Mouse (Mus musculus): ENCODE measurements at regions not wholly inside any gene's neighbourhood (a gene's known extent, or its start where the extent isn't known, plus 50 kb on each side); places are given as distances from the start of the nearest gene placed in this dataset.

DNA sequence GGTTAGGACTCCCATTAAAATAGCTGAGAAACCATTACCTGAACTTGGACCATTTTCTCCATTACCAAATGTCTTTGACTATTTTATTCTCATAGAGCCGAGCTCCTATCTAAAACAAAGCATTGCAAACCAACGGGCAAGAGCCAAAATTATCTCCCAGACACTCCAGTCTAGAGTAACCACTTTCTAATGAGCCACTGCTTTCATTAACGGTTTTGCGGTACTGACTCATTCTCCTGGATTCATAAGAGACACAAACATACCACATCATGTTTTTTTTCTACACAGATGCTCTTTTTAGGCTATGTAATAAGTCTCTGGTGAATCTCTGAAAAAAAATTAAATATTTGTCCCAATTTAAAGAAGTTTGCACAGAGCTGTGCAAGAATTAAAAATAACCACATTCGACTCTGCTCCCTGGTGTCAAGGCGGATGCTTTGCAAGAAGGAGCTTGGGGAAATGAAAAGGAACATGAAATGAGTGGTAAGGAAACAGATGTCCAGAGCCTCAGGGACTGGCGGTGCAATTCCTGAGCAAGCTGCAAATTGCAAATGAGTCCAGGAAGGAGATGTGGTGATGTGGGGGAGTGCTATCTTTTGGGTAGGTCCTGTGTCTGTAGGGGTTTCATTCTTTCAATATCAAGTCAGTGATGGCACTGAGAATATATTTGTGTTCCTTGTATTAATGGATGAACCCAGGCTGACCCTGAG, 143.8 kb upstream of the Phactr1 start:
- Histone ChIP-seq H3K36me3 (ENCODE audit: control insufficient read depth, insufficient read depth, low read length) (no peaks in the 10 kb centered on the region), H3K27me3 (replicated peaks; ENCODE audit: control insufficient read depth, insufficient read depth, low read length) (no peaks in the 10 kb centered on the region), H3K27ac (ENCODE audit: low read depth, low read length) (no peak overlapping the region), H3K9me3 (ENCODE audit: control insufficient read depth, low read length) (0 out of 2 replicates have a peak, but pooled peaks cover 2% of the 10 kb centered on the region), H3K4me3 (ENCODE audit: low read length) (no peak overlapping the region), H3K9ac (ENCODE audit: low read depth, low read length) (no peak overlapping the region), H3K4me2 (ENCODE audit: low read length) (no peak overlapping the region), H3K4me1 (ENCODE audit: control insufficient read depth, insufficient read depth, low read depth, low read length) (no peaks in the 10 kb centered on the region)
- WGBS = 73% methylated on average over 7 of the region's 7 CpGs
- ATAC-seq = no peak

DNA sequence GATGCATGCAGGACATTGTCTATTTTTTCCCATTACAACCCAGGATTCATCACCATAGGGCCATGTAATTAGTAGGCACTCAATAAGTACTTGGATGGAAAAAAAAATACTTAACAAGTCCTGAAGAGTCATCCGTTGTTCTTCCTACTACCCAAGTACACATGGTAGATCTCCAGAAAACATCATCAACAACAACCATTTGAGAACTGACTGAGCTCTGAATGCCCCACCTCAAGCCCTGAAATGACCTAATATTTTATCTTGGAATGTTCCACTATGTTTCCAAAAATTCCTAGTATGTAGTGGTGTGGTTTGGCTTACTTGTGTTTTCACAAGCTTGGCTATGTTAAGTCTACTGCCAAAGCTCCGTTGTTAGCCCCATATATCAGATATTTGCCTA, 142.4 kb upstream of the Phactr1 start:
- Histone ChIP-seq H3K4me1 (ENCODE audit: control insufficient read depth, insufficient read depth, low read depth, low read length) (no peaks in the 10 kb centered on the region), H3K27ac (ENCODE audit: low read depth, low read length) (no peak overlapping the region), H3K9ac (ENCODE audit: low read depth, low read length) (no peak overlapping the region), H3K9me3 (ENCODE audit: control insufficient read depth, low read length) (0 out of 2 replicates have a peak, but pooled peaks cover 2% of the 10 kb centered on the region), H3K27me3 (replicated peaks; ENCODE audit: control insufficient read depth, insufficient read depth, low read length) (no peaks in the 10 kb centered on the region), H3K4me2 (ENCODE audit: low read length) (no peak overlapping the region), H3K4me3 (ENCODE audit: low read length) (no peak overlapping the region), H3K36me3 (ENCODE audit: control insufficient read depth, insufficient read depth, low read length) (no peaks in the 10 kb centered on the region)
- ATAC-seq = no peak
- 91% methylated on average over 2 of the region's 2 CpGs for WGBS

DNA sequence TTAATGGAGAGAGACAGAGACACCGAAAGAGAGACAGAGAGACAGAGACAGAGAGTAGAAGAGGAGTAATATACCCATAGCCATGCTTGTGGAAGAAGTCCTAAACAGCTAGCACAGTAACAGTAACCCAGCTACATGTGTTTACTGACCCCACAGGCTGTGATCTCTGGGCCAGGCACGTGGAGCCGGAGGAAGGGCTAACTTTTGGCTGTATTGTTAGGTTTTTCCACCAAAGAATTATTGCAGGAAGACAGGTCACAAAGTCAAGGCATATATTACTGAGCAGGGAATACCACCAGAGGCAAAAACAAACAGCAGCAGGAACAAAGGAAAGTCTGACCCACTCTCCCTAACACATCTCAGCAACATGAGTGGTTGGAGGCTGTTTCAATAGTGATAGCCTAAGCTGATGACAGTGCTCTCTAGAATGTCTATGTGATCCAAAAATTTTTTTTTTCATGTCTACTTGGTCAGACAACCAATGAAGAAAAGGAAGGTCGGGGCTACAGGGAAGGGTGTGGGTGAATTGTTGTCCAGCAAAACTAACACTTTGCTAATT, 135.8 kb upstream of the Phactr1 start:
- H3K36me3 ChIP-seq (ENCODE audit: control insufficient read depth, insufficient read depth, low read length) = no peaks in the 10 kb centered on the region
- no peak for ATAC-seq
- no peak overlapping the region for H3K9ac ChIP-seq (ENCODE audit: low read depth, low read length)
- no peaks in the 10 kb centered on the region for H3K27me3 ChIP-seq (replicated peaks; ENCODE audit: control insufficient read depth, insufficient read depth, low read length)
- no peak overlapping the region for H3K27ac ChIP-seq (ENCODE audit: low read depth, low read length)
- no peak overlapping the region for H3K4me3 ChIP-seq (ENCODE audit: low read length)
- no peak overlapping the region for H3K4me2 ChIP-seq (ENCODE audit: low read length)
- no peaks in the 10 kb centered on the region for H3K4me1 ChIP-seq (ENCODE audit: control insufficient read depth, insufficient read depth, low read depth, low read length)
- 78% methylated on average over 4 of the region's 4 CpGs for WGBS
- 0 out of 2 replicates have a peak, but pooled peaks cover 2% of the 10 kb centered on the region for H3K9me3 ChIP-seq (ENCODE audit: control insufficient read depth, low read length)

DNA sequence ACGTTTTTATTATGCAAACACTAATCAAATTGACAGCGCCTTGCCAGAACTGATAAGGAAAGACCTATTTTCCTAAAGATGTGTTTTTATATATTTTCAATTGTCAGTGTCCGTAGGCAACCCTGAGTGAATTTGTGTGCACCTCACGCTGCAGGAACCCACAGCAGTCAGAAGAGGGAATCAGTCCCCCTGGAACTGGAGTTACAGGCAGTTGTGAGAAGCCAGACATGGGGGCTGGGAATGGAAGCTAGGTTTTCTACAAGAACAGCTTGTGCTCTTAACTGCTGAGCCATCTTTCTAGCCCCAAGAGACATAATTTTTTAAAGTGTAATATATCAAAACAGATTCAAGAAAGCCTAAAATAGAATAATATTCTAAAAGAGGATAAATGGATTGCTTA, 134.0 kb upstream of the Phactr1 start:
- Histone ChIP-seq H3K4me1 (ENCODE audit: control insufficient read depth, insufficient read depth, low read depth, low read length) (no peaks in the 10 kb centered on the region), H3K27ac (ENCODE audit: low read depth, low read length) (no peak overlapping the region), H3K4me3 (ENCODE audit: low read length) (no peak overlapping the region), H3K36me3 (ENCODE audit: control insufficient read depth, insufficient read depth, low read length) (no peaks in the 10 kb centered on the region), H3K9ac (ENCODE audit: low read depth, low read length) (no peak overlapping the region), H3K9me3 (ENCODE audit: control insufficient read depth, low read length) (no peaks in the 10 kb centered on the region), H3K4me2 (ENCODE audit: low read length) (no peak overlapping the region), H3K27me3 (replicated peaks; ENCODE audit: control insufficient read depth, insufficient read depth, low read length) (no peaks in the 10 kb centered on the region)
- WGBS = 75% methylated on average over 4 of the region's 4 CpGs
- ATAC-seq = no peak

DNA sequence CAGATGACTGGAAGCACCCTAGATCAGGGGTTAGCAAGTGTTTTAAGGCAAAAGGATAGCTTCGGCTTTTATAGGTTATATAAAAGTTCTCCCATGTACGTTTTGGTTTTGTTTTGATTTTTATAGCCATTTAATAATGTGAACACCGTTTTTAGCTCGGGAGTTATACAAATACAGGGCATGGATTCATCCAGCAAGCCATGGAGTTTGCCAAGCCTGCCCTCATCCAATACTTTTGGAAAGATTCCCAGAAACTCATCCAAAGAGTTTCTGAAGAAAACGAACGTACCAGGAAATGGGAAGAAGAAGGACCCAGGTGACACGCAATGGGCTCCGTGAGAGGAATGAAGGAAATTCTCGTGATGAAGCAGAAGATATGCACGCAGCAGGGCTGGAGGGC, 133.6 kb upstream of the Phactr1 start:
- no peak overlapping the region for H3K27ac ChIP-seq (ENCODE audit: low read depth, low read length)
- no peaks in the 10 kb centered on the region for H3K9me3 ChIP-seq (ENCODE audit: control insufficient read depth, low read length)
- no peak overlapping the region for H3K4me2 ChIP-seq (ENCODE audit: low read length)
- no peaks in the 10 kb centered on the region for H3K27me3 ChIP-seq (replicated peaks; ENCODE audit: control insufficient read depth, insufficient read depth, low read length)
- 78% methylated on average over 10 of the region's 10 CpGs for WGBS
- no peaks in the 10 kb centered on the region for H3K4me1 ChIP-seq (ENCODE audit: control insufficient read depth, insufficient read depth, low read depth, low read length)
- no peak for ATAC-seq
- H3K9ac ChIP-seq (ENCODE audit: low read depth, low read length) = no peak overlapping the region
- no peak overlapping the region for H3K4me3 ChIP-seq (ENCODE audit: low read length)
- H3K36me3 ChIP-seq (ENCODE audit: control insufficient read depth, insufficient read depth, low read length) = no peaks in the 10 kb centered on the region

DNA sequence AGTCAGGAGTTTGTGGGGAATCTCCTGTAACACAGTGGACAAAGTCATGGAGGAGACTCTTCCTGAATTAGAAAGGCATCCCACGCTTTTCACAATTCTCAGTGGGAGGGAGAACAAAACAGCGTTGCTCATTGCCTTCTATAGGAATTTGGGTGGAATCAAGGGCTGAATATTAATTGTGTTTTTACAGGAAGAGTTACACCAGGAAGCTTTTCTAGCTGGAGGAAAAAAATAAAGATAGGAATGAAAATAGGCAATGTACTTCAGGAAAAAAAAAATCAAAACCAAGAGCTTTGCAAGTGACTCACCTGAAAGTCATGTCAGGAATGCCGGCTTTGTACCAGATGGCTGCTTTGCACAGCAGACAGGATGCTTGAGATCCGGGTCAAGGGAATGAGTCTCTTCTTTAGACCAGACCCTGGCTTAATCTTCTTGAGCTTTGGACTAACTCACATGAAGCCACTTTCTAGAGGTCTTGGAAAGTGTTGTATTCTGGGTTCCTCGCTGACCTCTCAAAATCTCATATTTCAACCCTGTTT, 131.3 kb upstream of the Phactr1 start:
- WGBS = 75% methylated on average over 5 of the region's 5 CpGs

DNA sequence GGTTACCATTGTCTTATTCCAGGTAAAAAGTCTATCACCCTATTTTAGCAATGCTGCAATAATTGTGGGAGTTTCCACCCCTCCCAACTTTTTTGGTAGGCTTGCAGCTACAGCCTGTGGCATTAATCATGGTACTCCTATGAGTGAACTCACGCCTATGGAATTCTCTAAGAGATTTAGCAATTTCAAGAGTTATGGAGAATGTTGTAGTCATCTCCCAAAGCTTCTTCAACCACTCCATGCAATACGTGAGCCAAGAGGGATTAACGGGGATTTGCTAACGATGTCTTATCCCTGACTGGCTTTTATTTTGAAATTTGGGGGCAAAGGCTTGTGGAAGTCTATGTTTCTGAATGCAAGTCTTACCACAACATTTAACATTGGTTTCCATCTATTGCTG, 125.5 kb upstream of the Phactr1 start:
- no peaks in the 10 kb centered on the region for H3K27me3 ChIP-seq (replicated peaks; ENCODE audit: control insufficient read depth, insufficient read depth, low read length)
- H3K9me3 ChIP-seq (ENCODE audit: control insufficient read depth, low read length) = no peaks in the 10 kb centered on the region
- whole genome bisulfite sequencing = 92% methylated on average over 4 of the region's 4 CpGs
- H3K27ac ChIP-seq (ENCODE audit: low read depth, low read length) = no peak overlapping the region
- no peak for ATAC-seq
- H3K9ac ChIP-seq (ENCODE audit: low read depth, low read length) = no peak overlapping the region
- no peak overlapping the region for H3K4me2 ChIP-seq (ENCODE audit: low read length)
- H3K36me3 ChIP-seq (ENCODE audit: control insufficient read depth, insufficient read depth, low read length) = no peaks in the 10 kb centered on the region
- no peak overlapping the region for H3K4me3 ChIP-seq (ENCODE audit: low read length)
- no peaks in the 10 kb centered on the region for H3K4me1 ChIP-seq (ENCODE audit: control insufficient read depth, insufficient read depth, low read depth, low read length)

More for the DNA sequence above, 131.3 kb upstream of the Phactr1 start:
- Histone ChIP-seq H3K9ac (ENCODE audit: low read depth, low read length) (no peak overlapping the region), H3K27ac (ENCODE audit: low read depth, low read length) (no peak overlapping the region), H3K4me2 (ENCODE audit: low read length) (no peak overlapping the region), H3K27me3 (replicated peaks; ENCODE audit: control insufficient read depth, insufficient read depth, low read length) (no peaks in the 10 kb centered on the region), H3K9me3 (ENCODE audit: control insufficient read depth, low read length) (no peaks in the 10 kb centered on the region), H3K4me3 (ENCODE audit: low read length) (no peak overlapping the region), H3K4me1 (ENCODE audit: control insufficient read depth, insufficient read depth, low read depth, low read length) (no peaks in the 10 kb centered on the region), H3K36me3 (ENCODE audit: control insufficient read depth, insufficient read depth, low read length) (no peaks in the 10 kb centered on the region)
- no peak for ATAC-seq

DNA sequence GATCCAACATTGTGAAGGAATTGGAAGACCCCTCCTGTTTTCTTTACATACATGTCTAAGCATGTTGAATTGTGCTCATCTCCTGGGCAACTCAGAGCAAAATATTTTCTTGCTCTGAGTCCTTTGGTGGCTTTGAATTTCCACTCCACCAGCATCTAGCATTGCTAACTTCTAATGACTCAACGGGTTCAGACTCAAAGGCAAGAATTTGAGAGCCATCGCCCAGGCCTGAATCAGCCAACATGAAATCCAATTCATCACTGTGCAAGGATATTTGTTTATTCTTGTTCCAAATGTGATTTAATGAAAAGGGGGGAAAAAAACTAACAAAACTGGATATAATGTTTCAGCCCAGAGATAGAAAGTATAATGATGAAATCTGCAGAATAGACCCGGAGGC, 121.9 kb upstream of the Phactr1 start:
- Histone ChIP-seq H3K4me3 (ENCODE audit: low read length) (no peak overlapping the region), H3K9me3 (ENCODE audit: control insufficient read depth, low read length) (no peaks in the 10 kb centered on the region), H3K36me3 (ENCODE audit: control insufficient read depth, insufficient read depth, low read length) (no peaks in the 10 kb centered on the region), H3K4me1 (ENCODE audit: control insufficient read depth, insufficient read depth, low read depth, low read length) (no peaks in the 10 kb centered on the region), H3K4me2 (ENCODE audit: low read length) (no peak overlapping the region), H3K9ac (ENCODE audit: low read depth, low read length) (no peak overlapping the region), H3K27me3 (replicated peaks; ENCODE audit: control insufficient read depth, insufficient read depth, low read length) (no peaks in the 10 kb centered on the region), H3K27ac (ENCODE audit: low read depth, low read length) (no peak overlapping the region)
- WGBS = 88% methylated on average over 3 of the region's 3 CpGs
- ATAC-seq = no peak

DNA sequence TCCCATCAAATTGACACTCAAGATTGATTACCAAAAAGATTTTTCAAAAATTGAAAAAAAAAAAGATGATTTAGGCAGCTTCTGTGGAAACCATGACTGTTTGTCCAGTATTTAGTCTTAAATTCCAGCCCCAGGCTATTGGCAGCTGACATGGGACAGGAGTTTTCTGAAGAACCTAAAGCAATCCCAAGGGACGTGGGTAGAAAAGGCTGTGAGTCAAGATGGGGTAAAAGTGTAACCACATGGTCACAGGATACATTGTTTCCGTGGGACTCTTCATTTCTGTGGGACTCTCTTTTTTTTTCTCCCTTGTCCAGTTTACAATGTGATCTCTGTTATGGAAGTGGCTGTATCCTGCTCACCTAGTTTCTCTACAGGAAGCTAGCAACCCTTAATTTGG, 119.0 kb upstream of the Phactr1 start:
- H3K9me3 ChIP-seq (ENCODE audit: control insufficient read depth, low read length) = no peaks in the 10 kb centered on the region
- H3K27me3 ChIP-seq (replicated peaks; ENCODE audit: control insufficient read depth, insufficient read depth, low read length) = no peaks in the 10 kb centered on the region
- 78% methylated on average over 2 of the region's 2 CpGs for WGBS
- H3K4me1 ChIP-seq (ENCODE audit: control insufficient read depth, insufficient read depth, low read depth, low read length) = no peaks in the 10 kb centered on the region
- H3K4me2 ChIP-seq (ENCODE audit: low read length) = no peak overlapping the region
- ATAC-seq = no peak
- H3K27ac ChIP-seq (ENCODE audit: low read depth, low read length) = no peak overlapping the region
- no peak overlapping the region for H3K9ac ChIP-seq (ENCODE audit: low read depth, low read length)
- H3K36me3 ChIP-seq (ENCODE audit: control insufficient read depth, insufficient read depth, low read length) = no peaks in the 10 kb centered on the region
- H3K4me3 ChIP-seq (ENCODE audit: low read length) = no peak overlapping the region

All from hindbrain, embryonic 16.5 days (tissue).